Mouse (Mus musculus): ENCODE results near the gene Rnf113a2. TPM values are rescaled to one million over a fixed set of nuclear protein-coding genes. Genes with fewer than 3 reads are reported as not detected.

Gene Rnf113a2
- polyA plus RNA-seq, 1 experiment from 2014 or later, result 23.3 TPM

Other genes starting within 250 kb of the Rnf113a2 start
- 6.5 and 8.2 TPM in 2 replicates for gene Elmsan1, start 198.3 kb upstream of the Rnf113a2 start, polyA plus RNA-seq (2016; fragmentation: Nextera tagmentation; extraction: Ambion mirVana)
- 16.4 and 18.8 TPM in 2 replicates for gene Ptgr2, start 132.0 kb upstream of the Rnf113a2 start, polyA plus RNA-seq (2016; fragmentation: Nextera tagmentation; extraction: Ambion mirVana)
- gene Zfp410, start 100.3 kb upstream of the Rnf113a2 start, polyA plus RNA-seq (2016; fragmentation: Nextera tagmentation; extraction: Ambion mirVana), result 106 and 120 TPM in 2 replicates
- gene Coq6, start 55.5 kb upstream of the Rnf113a2 start, polyA plus RNA-seq (2016; fragmentation: Nextera tagmentation; extraction: Ambion mirVana), result 46.5 and 48.9 TPM in 2 replicates
- 6.8 and 10.7 TPM in 2 replicates for gene Fam161b, start 55.4 kb upstream of the Rnf113a2 start, polyA plus RNA-seq (2016; fragmentation: Nextera tagmentation; extraction: Ambion mirVana)
- 7.6 and 8.6 TPM in 2 replicates for gene Entpd5, start 8.2 kb upstream of the Rnf113a2 start, polyA plus RNA-seq (2016; fragmentation: Nextera tagmentation; extraction: Ambion mirVana)
- gene Bbof1, start 8.1 kb upstream of the Rnf113a2 start, polyA plus RNA-seq (2016; fragmentation: Nextera tagmentation; extraction: Ambion mirVana), result 0.68 and 1.0 TPM in 2 replicates
- gene Aldh6a1, start 33.8 kb downstream of the Rnf113a2 start, polyA plus RNA-seq (2016; fragmentation: Nextera tagmentation; extraction: Ambion mirVana), result 15.6 and 16.4 TPM in 2 replicates
- gene Lin52, start 34.2 kb downstream of the Rnf113a2 start, polyA plus RNA-seq (2016; fragmentation: Nextera tagmentation; extraction: Ambion mirVana), result 30.4 and 30.8 TPM in 2 replicates
- gene Vsx2, start 152.6 kb downstream of the Rnf113a2 start, polyA plus RNA-seq (2016; fragmentation: Nextera tagmentation; extraction: Ambion mirVana), result 2.7 and 3.4 TPM in 2 replicates
- 12.0 and 14.1 TPM in 2 replicates for gene Abcd4, start 200.2 kb downstream of the Rnf113a2 start, polyA plus RNA-seq (2016; fragmentation: Nextera tagmentation; extraction: Ambion mirVana)
- gene Vrtn, start 223.8 kb downstream of the Rnf113a2 start, polyA plus RNA-seq (2016; fragmentation: Nextera tagmentation; extraction: Ambion mirVana), result 0.09 TPM in 1 of 2 replicates, not detected in the other